Mouse (Mus musculus): Measurements from ENCODE around the gene Thrb. TPM values are rescaled to one million over a fixed set of nuclear protein-coding genes. Genes with fewer than 3 reads are reported as not detected.
A peak's percentile ranks its signal among the peaks of the same experiment; 100 is the strongest.

Gene Thrb
- polyA plus RNA-seq, 1 experiment from 2014 or later, result 1.0 TPM

DNA sequence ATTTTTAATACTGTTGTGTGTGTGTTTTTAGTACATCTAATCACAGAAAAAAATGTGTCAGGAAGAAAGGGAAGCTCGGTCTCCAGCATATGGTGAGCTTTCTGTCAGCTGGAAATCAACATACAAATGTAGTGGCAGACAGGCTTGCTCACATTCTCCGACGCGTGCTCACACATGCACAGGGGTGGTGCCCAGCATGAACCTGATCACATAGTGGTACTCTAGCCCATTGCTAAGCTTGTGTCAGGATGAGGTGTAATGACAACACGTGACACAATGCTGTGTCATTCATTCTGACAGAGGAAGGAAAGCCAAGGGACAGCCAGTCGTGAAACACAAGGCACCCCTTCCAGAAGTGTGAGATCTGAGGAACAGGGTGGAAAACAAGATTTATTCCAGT is 75.4 kb downstream of the Thrb start:
- Histone ChIP-seq H3K27ac (replicated peaks; ENCODE audit: low read depth, low read length) (no peak overlapping the region), H3K27me3 (ENCODE audit: control insufficient read depth, insufficient read depth, low read length) (no peaks in the 10 kb centered on the region), H3K9ac (replicated peaks; ENCODE audit: low read length) (no peak overlapping the region), H3K36me3 (replicated peaks; ENCODE audit: control insufficient read depth, insufficient read depth, low read depth, low read length) (no peaks in the 10 kb centered on the region), H3K4me3 (ENCODE audit: low read depth, low read length) (no peak overlapping the region), H3K4me1 (ENCODE audit: control insufficient read depth, insufficient read depth, low read length) (no peaks in the 10 kb centered on the region), H3K4me2 (ENCODE audit: low read depth, low read length) (no peak overlapping the region), H3K9me3 (replicated peaks; ENCODE audit: control insufficient read depth, low read length) (no peaks in the 10 kb centered on the region)
- WGBS, result 77% methylated on average over 6 of the region's 6 CpGs
- ATAC-seq (replicated peaks; ENCODE audit: insufficient number of reproducible peaks, low FRiP score, low TSS enrichment, low read depth), result no peak
- DNase-seq (ENCODE audit: low spot score), result no peak

DNA sequence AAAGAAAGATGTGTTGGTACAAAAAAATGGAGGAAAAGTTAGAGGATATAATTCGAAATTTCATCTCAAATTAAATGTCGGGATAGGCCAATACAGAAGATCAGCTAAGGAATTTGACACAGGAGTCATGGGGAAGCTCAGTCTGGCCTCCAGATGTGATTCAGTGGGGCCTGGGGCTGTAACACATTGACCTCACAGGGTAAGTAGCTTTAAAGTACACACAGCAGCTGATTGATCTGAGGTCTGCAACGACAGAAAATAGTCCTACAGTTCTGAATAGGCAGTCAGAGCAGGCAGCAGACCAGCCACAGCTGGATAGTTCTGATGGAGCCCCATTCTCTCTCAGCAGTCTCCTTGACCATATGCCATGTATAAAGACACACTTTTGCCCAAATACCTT is 80.8 kb downstream of the Thrb start:
- no peaks in the 10 kb centered on the region for H3K36me3 ChIP-seq (replicated peaks; ENCODE audit: control insufficient read depth, insufficient read depth, low read depth, low read length)
- no peak overlapping the region for H3K9ac ChIP-seq (replicated peaks; ENCODE audit: low read length)
- H3K27ac ChIP-seq (replicated peaks; ENCODE audit: low read depth, low read length), result no peak overlapping the region
- WGBS, result 22% methylated on average over 3 of the region's 3 CpGs
- no peaks in the 10 kb centered on the region for H3K27me3 ChIP-seq (ENCODE audit: control insufficient read depth, insufficient read depth, low read length)
- 0 out of 2 replicates have a peak, but pooled peaks have one; percentile 72 for ATAC-seq (replicated peaks; ENCODE audit: insufficient number of reproducible peaks, low FRiP score, low TSS enrichment, low read depth)
- no peak overlapping the region for H3K4me2 ChIP-seq (ENCODE audit: low read depth, low read length)
- peak; percentile 72 for DNase-seq (ENCODE audit: low spot score)
- H3K9me3 ChIP-seq (replicated peaks; ENCODE audit: control insufficient read depth, low read length), result no peaks in the 10 kb centered on the region
- no peak overlapping the region for H3K4me3 ChIP-seq (ENCODE audit: low read depth, low read length)
- no peaks in the 10 kb centered on the region; the same call in 1 of the 2 replicates for H3K4me1 ChIP-seq (ENCODE audit: control insufficient read depth, insufficient read depth, low read length)

DNA sequence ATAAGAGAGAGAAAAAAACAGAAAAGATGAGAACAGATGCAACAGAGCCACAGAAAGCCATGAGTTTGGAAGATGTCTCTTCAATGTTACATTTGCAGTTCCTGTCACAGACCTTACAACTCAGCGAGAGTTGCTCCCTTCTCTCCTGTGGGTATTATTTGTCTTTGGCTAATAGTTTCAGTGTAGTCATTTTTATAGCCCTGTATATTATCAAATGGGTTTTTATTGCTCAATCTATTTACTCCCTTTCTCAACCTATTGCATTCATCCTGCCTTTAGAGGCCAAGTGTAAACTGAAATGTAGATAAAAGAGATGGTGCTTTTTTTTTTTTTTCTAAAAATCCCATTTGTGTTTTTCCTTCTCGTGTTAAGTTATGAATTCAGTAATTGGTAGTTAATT is 82.2 kb downstream of the Thrb start:
- ATAC-seq (replicated peaks; ENCODE audit: insufficient number of reproducible peaks, low FRiP score, low TSS enrichment, low read depth) (no peak), DNase-seq (ENCODE audit: low spot score) (no peak)
- H3K4me1 ChIP-seq (ENCODE audit: control insufficient read depth, insufficient read depth, low read length), result no peaks in the 10 kb centered on the region; the same call in 1 of the 2 replicates
- no peaks in the 10 kb centered on the region for H3K9me3 ChIP-seq (replicated peaks; ENCODE audit: control insufficient read depth, low read length)
- no peaks in the 10 kb centered on the region for H3K36me3 ChIP-seq (replicated peaks; ENCODE audit: control insufficient read depth, insufficient read depth, low read depth, low read length)
- H3K9ac ChIP-seq (replicated peaks; ENCODE audit: low read length), result no peak overlapping the region
- no peak overlapping the region for H3K4me3 ChIP-seq (ENCODE audit: low read depth, low read length)
- no peaks in the 10 kb centered on the region for H3K27me3 ChIP-seq (ENCODE audit: control insufficient read depth, insufficient read depth, low read length)
- no peak overlapping the region for H3K27ac ChIP-seq (replicated peaks; ENCODE audit: low read depth, low read length)
- H3K4me2 ChIP-seq (ENCODE audit: low read depth, low read length), result no peak overlapping the region
- WGBS, result 65% methylated on average over 2 of the region's 2 CpGs

DNA sequence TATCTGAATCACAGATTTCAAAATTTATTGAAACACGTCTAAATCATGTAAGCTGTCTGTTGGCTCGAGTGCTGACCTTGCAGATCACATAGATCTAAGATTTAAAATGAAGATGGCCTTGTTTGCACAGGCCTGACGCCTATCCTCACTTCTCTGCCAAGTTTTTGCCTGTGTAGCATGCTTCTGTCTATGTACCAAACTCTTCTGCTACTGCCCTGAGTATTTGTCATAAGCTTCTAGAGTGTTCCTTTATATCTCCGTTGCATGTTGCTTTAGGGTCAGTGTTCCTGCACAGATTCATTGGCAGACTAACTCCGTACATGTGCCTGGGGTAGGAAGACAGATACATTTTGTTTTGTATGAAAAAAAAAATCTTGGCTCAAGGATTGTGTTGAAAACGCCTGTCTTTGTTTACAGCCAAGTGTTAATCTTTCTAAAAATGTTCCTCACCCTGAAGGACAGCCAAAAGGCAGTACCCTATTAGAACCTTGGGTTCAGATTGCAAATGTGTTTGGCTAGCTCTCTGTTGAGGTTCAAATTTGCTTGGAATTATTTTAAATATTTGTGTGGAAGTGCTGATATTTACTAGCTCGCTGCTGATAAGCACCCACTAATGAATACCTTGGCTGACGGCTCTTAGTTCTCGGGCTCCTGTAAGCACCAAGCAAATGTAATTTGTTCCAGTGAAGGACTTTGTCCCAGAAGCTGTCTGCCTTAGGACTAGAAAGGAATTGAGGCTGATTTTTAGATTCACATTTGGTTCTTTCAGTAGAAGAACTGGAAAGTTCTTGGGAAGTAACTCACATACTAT is 83.0 kb downstream of the Thrb start:
- Histone ChIP-seq H3K36me3 (replicated peaks; ENCODE audit: control insufficient read depth, insufficient read depth, low read depth, low read length) (no peaks in the 10 kb centered on the region), H3K27ac (replicated peaks; ENCODE audit: low read depth, low read length) (no peak overlapping the region), H3K9me3 (replicated peaks; ENCODE audit: control insufficient read depth, low read length) (no peaks in the 10 kb centered on the region), H3K27me3 (ENCODE audit: control insufficient read depth, insufficient read depth, low read length) (no peaks in the 10 kb centered on the region), H3K4me2 (ENCODE audit: low read depth, low read length) (no peak overlapping the region), H3K4me1 (ENCODE audit: control insufficient read depth, insufficient read depth, low read length) (no peaks in the 10 kb centered on the region; the same call in 1 of the 2 replicates), H3K9ac (replicated peaks; ENCODE audit: low read length) (no peak overlapping the region), H3K4me3 (ENCODE audit: low read depth, low read length) (no peak overlapping the region)
- ATAC-seq (replicated peaks; ENCODE audit: insufficient number of reproducible peaks, low FRiP score, low TSS enrichment, low read depth), result no peak
- 73% methylated on average over 9 of the region's 9 CpGs for WGBS
- DNase-seq (ENCODE audit: low spot score), result no peak

DNA sequence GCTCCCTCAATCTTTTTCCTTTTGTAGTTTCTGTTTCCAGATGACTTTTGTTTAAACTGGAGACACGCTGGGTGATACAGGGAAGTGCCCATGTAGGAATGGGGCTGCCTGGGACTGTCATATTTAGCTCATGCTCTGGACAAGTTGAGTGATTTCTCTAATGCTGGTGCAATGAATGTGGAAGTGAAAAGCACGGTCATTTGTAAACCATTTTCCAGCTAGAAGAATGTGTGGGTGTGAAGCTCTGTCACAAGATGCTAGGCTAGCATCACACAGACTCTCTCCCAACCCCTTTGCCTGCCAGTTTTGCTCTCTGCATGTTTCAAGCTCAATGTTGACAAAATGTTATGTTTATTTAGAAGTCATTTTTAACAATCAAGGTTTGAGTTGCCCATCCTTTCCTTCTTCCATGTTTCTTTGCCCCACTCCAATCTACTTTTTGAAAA is 83.7 kb downstream of the Thrb start:
- ATAC-seq (replicated peaks; ENCODE audit: insufficient number of reproducible peaks, low FRiP score, low TSS enrichment, low read depth) (no peak), DNase-seq (ENCODE audit: low spot score) (no peak)
- H3K9ac ChIP-seq (replicated peaks; ENCODE audit: low read length), result no peak overlapping the region
- H3K9me3 ChIP-seq (replicated peaks; ENCODE audit: control insufficient read depth, low read length), result no peaks in the 10 kb centered on the region
- H3K4me1 ChIP-seq (ENCODE audit: control insufficient read depth, insufficient read depth, low read length), result no peaks in the 10 kb centered on the region; the same call in 1 of the 2 replicates
- no peaks in the 10 kb centered on the region for H3K27me3 ChIP-seq (ENCODE audit: control insufficient read depth, insufficient read depth, low read length)
- H3K27ac ChIP-seq (replicated peaks; ENCODE audit: low read depth, low read length), result no peak overlapping the region
- H3K4me3 ChIP-seq (ENCODE audit: low read depth, low read length), result no peak overlapping the region
- WGBS, result 68% methylated on average over 2 of the region's 2 CpGs
- no peaks in the 10 kb centered on the region for H3K36me3 ChIP-seq (replicated peaks; ENCODE audit: control insufficient read depth, insufficient read depth, low read depth, low read length)
- no peak overlapping the region for H3K4me2 ChIP-seq (ENCODE audit: low read depth, low read length)

DNA sequence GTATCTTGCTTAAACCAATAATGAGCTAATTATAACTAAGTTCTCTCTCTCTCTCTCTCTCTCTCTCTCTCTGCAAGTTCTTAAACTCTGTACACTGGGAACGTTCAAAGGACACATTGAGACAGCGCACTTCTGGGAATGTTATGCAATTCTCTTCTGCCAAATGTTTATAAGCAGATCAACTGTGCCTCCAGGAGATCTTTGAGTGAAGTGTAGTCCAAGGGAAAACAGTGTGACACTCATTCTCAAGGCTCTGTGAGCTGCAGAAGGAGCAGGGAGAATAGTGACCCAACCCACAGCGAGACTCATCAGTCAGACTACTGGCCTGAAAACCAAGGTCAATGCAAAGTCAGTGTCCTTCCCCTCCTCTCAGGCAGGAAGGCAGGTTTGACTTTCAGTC is 87.9 kb downstream of the Thrb start:
- no peak for ATAC-seq (replicated peaks; ENCODE audit: insufficient number of reproducible peaks, low FRiP score, low TSS enrichment, low read depth)
- Histone ChIP-seq H3K27me3 (ENCODE audit: control insufficient read depth, insufficient read depth, low read length) (no peaks in the 10 kb centered on the region), H3K4me1 (ENCODE audit: control insufficient read depth, insufficient read depth, low read length) (no peaks in the 10 kb centered on the region), H3K4me3 (ENCODE audit: low read depth, low read length) (no peak overlapping the region), H3K9me3 (replicated peaks; ENCODE audit: control insufficient read depth, low read length) (no peaks in the 10 kb centered on the region), H3K27ac (replicated peaks; ENCODE audit: low read depth, low read length) (no peak overlapping the region), H3K4me2 (ENCODE audit: low read depth, low read length) (no peak overlapping the region), H3K9ac (replicated peaks; ENCODE audit: low read length) (no peak overlapping the region), H3K36me3 (replicated peaks; ENCODE audit: control insufficient read depth, insufficient read depth, low read depth, low read length) (no peaks in the 10 kb centered on the region)
- DNase-seq (ENCODE audit: low spot score), result no peak
- WGBS, result 70% methylated on average over 3 of the region's 3 CpGs

DNA sequence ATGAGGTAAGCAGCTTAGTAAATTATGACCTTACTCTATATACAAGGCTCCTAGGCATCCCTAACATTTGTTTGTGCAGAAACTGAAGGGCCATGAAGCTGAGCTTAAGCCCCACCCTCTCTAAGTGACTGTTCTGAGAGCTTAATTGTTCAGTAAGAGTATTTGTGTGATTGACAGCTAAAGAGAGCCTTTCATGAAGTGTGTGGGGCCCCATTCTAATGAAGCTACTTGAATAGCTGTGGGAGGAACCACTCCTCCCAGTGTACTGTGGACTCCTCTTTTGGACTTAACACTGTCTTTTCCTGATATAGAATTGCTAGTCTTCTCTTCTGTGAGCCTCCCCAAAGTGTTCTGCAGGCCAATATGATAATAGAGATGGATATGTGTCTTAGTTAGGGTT is 88.9 kb downstream of the Thrb start:
- H3K36me3 ChIP-seq (replicated peaks; ENCODE audit: control insufficient read depth, insufficient read depth, low read depth, low read length), result no peaks in the 10 kb centered on the region
- no peak overlapping the region for H3K9ac ChIP-seq (replicated peaks; ENCODE audit: low read length)
- DNase-seq (ENCODE audit: low spot score), result peak; percentile 25
- peak; percentile 62; the same call in 1 of the 2 replicates for ATAC-seq (replicated peaks; ENCODE audit: insufficient number of reproducible peaks, low FRiP score, low TSS enrichment, low read depth)
- H3K4me3 ChIP-seq (ENCODE audit: low read depth, low read length), result no peak overlapping the region
- H3K4me1 ChIP-seq (ENCODE audit: control insufficient read depth, insufficient read depth, low read length), result no peaks in the 10 kb centered on the region
- H3K9me3 ChIP-seq (replicated peaks; ENCODE audit: control insufficient read depth, low read length), result no peaks in the 10 kb centered on the region
- H3K27me3 ChIP-seq (ENCODE audit: control insufficient read depth, insufficient read depth, low read length), result no peaks in the 10 kb centered on the region
- no peak overlapping the region for H3K4me2 ChIP-seq (ENCODE audit: low read depth, low read length)
- H3K27ac ChIP-seq (replicated peaks; ENCODE audit: low read depth, low read length), result no peak overlapping the region

DNA sequence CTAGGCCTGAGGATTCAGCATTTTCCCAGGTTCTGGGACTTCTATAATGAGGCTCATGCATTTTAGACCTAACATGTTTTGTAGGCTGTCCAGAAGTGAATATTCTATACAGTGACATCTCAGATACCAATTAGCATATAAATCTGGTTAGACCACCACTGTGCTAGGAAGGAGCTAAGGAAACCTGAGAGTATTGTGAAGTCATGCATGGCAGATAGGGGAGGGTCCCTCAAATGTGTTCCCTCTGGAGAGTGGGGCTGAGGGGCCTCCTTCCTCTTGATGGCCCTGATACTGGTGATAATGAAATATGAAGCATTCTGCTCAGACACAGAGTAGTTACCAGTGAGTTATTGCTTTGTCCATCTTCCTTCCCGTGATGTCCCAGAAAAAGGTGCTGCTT is 91.8 kb downstream of the Thrb start:
- Histone ChIP-seq H3K9me3 (replicated peaks; ENCODE audit: control insufficient read depth, low read length) (no peaks in the 10 kb centered on the region), H3K36me3 (replicated peaks; ENCODE audit: control insufficient read depth, insufficient read depth, low read depth, low read length) (no peaks in the 10 kb centered on the region), H3K4me1 (ENCODE audit: control insufficient read depth, insufficient read depth, low read length) (no peaks in the 10 kb centered on the region), H3K27ac (replicated peaks; ENCODE audit: low read depth, low read length) (no peak overlapping the region), H3K27me3 (ENCODE audit: control insufficient read depth, insufficient read depth, low read length) (no peaks in the 10 kb centered on the region), H3K4me3 (ENCODE audit: low read depth, low read length) (no peak overlapping the region), H3K4me2 (ENCODE audit: low read depth, low read length) (no peak overlapping the region), H3K9ac (replicated peaks; ENCODE audit: low read length) (no peak overlapping the region)
- ATAC-seq (replicated peaks; ENCODE audit: insufficient number of reproducible peaks, low FRiP score, low TSS enrichment, low read depth) (no peak), DNase-seq (ENCODE audit: low spot score) (no peak)
- 81% methylated on average over 1 of the region's 1 CpGs for WGBS
